ENCODE assay signal across 8 mouse cellular contexts in the genomic region with DNA sequence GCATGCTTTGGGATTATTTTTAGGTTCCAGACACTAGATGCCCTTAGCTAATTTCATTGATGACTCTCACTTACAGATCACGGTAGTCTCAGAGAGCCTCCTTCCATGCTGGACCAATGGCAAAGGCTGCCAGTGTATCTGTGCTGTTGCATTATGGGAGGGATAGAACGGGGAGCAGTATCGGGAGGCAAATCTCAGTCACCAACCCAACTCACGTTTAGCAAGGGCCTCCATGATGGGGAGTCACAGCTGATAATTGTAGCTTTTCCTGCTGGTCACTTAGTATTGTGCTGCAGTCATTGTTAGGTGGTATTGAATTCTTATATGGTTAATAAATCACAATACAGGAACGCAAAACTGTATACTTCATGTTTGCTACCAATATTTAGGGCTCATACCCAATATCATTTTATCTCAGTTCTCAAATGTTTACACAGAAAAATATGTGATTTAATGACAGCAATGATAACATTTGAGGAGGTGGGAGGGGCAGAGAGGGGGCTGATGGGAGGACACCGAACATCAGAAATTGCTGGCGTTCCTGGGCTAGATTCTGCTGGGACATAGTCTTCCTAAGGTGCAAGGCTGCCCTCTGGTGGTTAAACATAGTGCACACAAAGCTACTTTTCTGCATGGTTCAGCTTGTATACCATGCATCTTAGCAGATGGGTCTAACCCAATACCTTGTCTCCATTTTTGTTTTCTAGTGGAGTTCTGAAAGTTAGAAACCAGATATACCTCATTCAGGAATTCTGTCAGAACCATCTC. TPM values are rescaled to one million over a fixed set of nuclear protein-coding genes. Genes with fewer than 3 reads are reported as not detected.
A peak's percentile ranks its signal among the peaks of the same experiment; 100 is the strongest.
DNase-seq lines count a peak whose midpoint lies in the region; ATAC-seq and TF ChIP-seq lines count a peak whose summit lies in the region.

No protein-coding gene starts in this region.

- no peak for TF ChIP-seq POLR2A in bone marrow macrophage, adult 2 months (IDR thresholded peaks at IDR 0.05; ENCODE audit: borderline replicate concordance, low read depth, low read length)
- TF ChIP-seq POLR2A in embryonic fibroblast, embryonic 13.5 days (IDR thresholded peaks at IDR 0.05; ENCODE audit: low read depth, low read length), result no peak

- WGBS in heart, embryonic 15.5 days, result 43% methylated on average over 7 of the region's 7 CpGs
- 52% methylated on average over 7 of the region's 7 CpGs for WGBS in lung, embryonic 14.5 days

- H3K4me2 ChIP-seq in heart, embryonic 15.5 days, result peak overlapping the region; percentile 50
- H3K4me2 ChIP-seq in lung, embryonic 14.5 days, result 0 out of 2 replicates have a peak overlapping the region, but pooled peaks have one; percentile 14

- no peaks in the 10 kb centered on the region for H3K27me3 ChIP-seq in E14TG2a.4 (ENCODE audit: insufficient read depth, low read length)
- H3K27me3 ChIP-seq in heart, embryonic 15.5 days, result no peaks in the 10 kb centered on the region
- H3K27me3 ChIP-seq in lung, embryonic 14.5 days (ENCODE audit: insufficient read depth, low read length), result no peaks in the 10 kb centered on the region

- H3K9me3 ChIP-seq in E14TG2a.4 (ENCODE audit: low read length), result no peaks in the 10 kb centered on the region
- no peaks in the 10 kb centered on the region for H3K9me3 ChIP-seq in heart, embryonic 15.5 days (replicated peaks)
- H3K9me3 ChIP-seq in lung, embryonic 14.5 days (ENCODE audit: low read depth, low read length), result no peaks in the 10 kb centered on the region

- H3K4me3 ChIP-seq in E14TG2a.4 (replicated peaks; ENCODE audit: low read length), result no peak overlapping the region
- H3K4me3 ChIP-seq in bone marrow macrophage, adult 2 months (ENCODE audit: insufficient read depth, low read length), result no peak overlapping the region
- H3K4me3 ChIP-seq in embryonic fibroblast, embryonic 13.5 days (ENCODE audit: insufficient read depth, low read length), result no peak overlapping the region
- H3K4me3 ChIP-seq in heart, embryonic 15.5 days, result peak overlapping the region; percentile 23
- H3K4me3 ChIP-seq in lung, embryonic 14.5 days (ENCODE audit: low read depth, low read length), result no peak overlapping the region

- ATAC-seq in heart, embryonic 15.5 days (replicated peaks; ENCODE audit: insufficient number of reproducible peaks, insufficient read depth, low FRiP score, low read depth), result no peak
- peak; percentile 50 for ATAC-seq in lung, embryonic 14.5 days (ENCODE audit: insufficient read depth)
- ATAC-seq in neutrophil, adult 5-6 weeks (ENCODE audit: extremely low read depth, insufficient number of reproducible peaks, low FRiP score, poor library complexity, severe bottlenecking), result peak; percentile 77

- H3K27ac ChIP-seq in bone marrow macrophage, adult 2 months (ENCODE audit: insufficient read depth, low read depth, low read length), result no peak overlapping the region
- no peak overlapping the region for H3K27ac ChIP-seq in embryonic fibroblast, embryonic 13.5 days (ENCODE audit: insufficient read depth, low read length)
- H3K27ac ChIP-seq in heart, embryonic 15.5 days, result no peak overlapping the region
- no peak overlapping the region for H3K27ac ChIP-seq in lung, embryonic 14.5 days (ENCODE audit: low read depth)

- H3K36me3 ChIP-seq in E14TG2a.4 (ENCODE audit: insufficient read depth, low read length), result peaks cover 24% of the 10 kb centered on the region
- H3K36me3 ChIP-seq in heart, embryonic 15.5 days, result no peaks in the 10 kb centered on the region
- no peaks in the 10 kb centered on the region for H3K36me3 ChIP-seq in lung, embryonic 14.5 days (ENCODE audit: insufficient read depth)

- peak; percentile 63 for TF ChIP-seq CTCF in E14TG2a.4 (conservative IDR thresholded peaks at IDR 0.05; ENCODE audit: low read length)
- TF ChIP-seq CTCF in bone marrow macrophage, adult 2 months (IDR thresholded peaks at IDR 0.05; ENCODE audit: low read depth, low read length), result peak; percentile 50; the same call in 1 of the 2 replicates
- peak; percentile 37; the same call in 1 of the 2 replicates for TF ChIP-seq CTCF in embryonic fibroblast, embryonic 13.5 days (IDR thresholded peaks at IDR 0.05; ENCODE audit: borderline replicate concordance, insufficient read depth, low read length)
- TF ChIP-seq CTCF in lung, embryonic 14.5 days (IDR thresholded peaks at IDR 0.05; ENCODE audit: low read depth), result peak; percentile 92

- peaks cover 29% of the 10 kb centered on the region for H3K4me1 ChIP-seq in E14TG2a.4 (replicated peaks; ENCODE audit: low read depth, low read length)
- peaks cover 2% of the 10 kb centered on the region for H3K4me1 ChIP-seq in bone marrow macrophage, adult 2 months (ENCODE audit: control insufficient read depth, insufficient read depth, low read length)
- 0 out of 2 replicates have a peak, but pooled peaks cover 2% of the 10 kb centered on the region for H3K4me1 ChIP-seq in embryonic fibroblast, embryonic 13.5 days (ENCODE audit: control insufficient read depth, insufficient read depth, low read length)
- H3K4me1 ChIP-seq in heart, embryonic 15.5 days (replicated peaks), result peaks cover 16% of the 10 kb centered on the region
- H3K4me1 ChIP-seq in lung, embryonic 14.5 days (ENCODE audit: insufficient read depth), result 0 out of 2 replicates have a peak, but pooled peaks cover under 1% of the 10 kb centered on the region

- peak; percentile 78 for DNase-seq in kidney, postnatal 14 days
- peak; percentile 95 for DNase-seq in lung, embryonic 14.5 days
- peak; percentile 59 to 65 for DNase-seq in thymus, postnatal 36 days

- no peak overlapping the region for H3K9ac ChIP-seq in heart, embryonic 15.5 days
- H3K9ac ChIP-seq in lung, embryonic 14.5 days, result no peak overlapping the region

RNA-seq across cellular contexts. Expression of a gene that starts 53.3 kb away (rescaled TPM):
- not detected in 2 replicates for polyA plus RNA-seq in bone marrow macrophage, adult 2 months (2012; ENCODE audit: insufficient read depth, insufficient read length, missing spikeins)
- polyA plus RNA-seq in embryonic fibroblast, embryonic 13.5 days (2011; ENCODE audit: insufficient read length, low read depth, missing spikeins), result not detected in 2 replicates
- polyA plus RNA-seq in heart, embryonic 15.5 days (2015; fragmentation: Nextera tagmentation; extraction: Ambion mirVana), result 1.0 and 2.8 TPM in 2 replicates
- 1.2 and 2.0 TPM in 2 replicates for polyA plus RNA-seq in lung, embryonic 14.5 days (2014; fragmentation: Nextera tagmentation; extraction: Ambion mirVana)
- 7.4 and 11.7 TPM in 2 replicates for total RNA-seq in neutrophil, adult 5-6 weeks (2017)

Comparison
In these comparisons a context has a peak if more than half of its experiments do, and no peak if none do; other contexts are left out.
1. CTCF ChIP-seq: peak in every context shown above with its lines; median percentile 92 in lung, embryonic 14.5 days; 63 in E14TG2a.4; 50 in bone marrow macrophage, adult 2 months; 37 in embryonic fibroblast, embryonic 13.5 days.